Mouse (Mus musculus) spleen, postnatal 10 days (tissue): ENCODE data around the gene Ptprm.

Source experiments
- DNase-seq, 2 experiments: peaks; one replicate each; pipeline ENCODE4 v3.0.0; 2021 to 2022; ENCODE audit warnings: low spot score in 2 of 2

Gene Ptprm

GRCm38 (mm10) chr17:66990761-66991160 lies 363.5 kb downstream of the Ptprm start:
- DNase-seq, result no peak

- no peak for DNase-seq
Measured at GRCm38 (mm10) chr17:66988014-66988413, 366.2 kb downstream of the Ptprm start.

GRCm38 (mm10) chr17:66981649-66982048 lies 372.6 kb downstream of the Ptprm start:
- no peak for DNase-seq

- no peak for DNase-seq
Measured at GRCm38 (mm10) chr17:66979971-66980370, 374.3 kb downstream of the Ptprm start.

- no peak for DNase-seq
Measured at GRCm38 (mm10) chr17:66976490-66976889, 377.8 kb downstream of the Ptprm start.

GRCm38 (mm10) chr17:66972976-66973375 lies 381.3 kb downstream of the Ptprm start:
- DNase-seq, result no peak

- DNase-seq, result no peak
Measured at GRCm38 (mm10) chr17:66960986-66961385, 393.3 kb downstream of the Ptprm start.

- no peak for DNase-seq
Measured at GRCm38 (mm10) chr17:66960557-66960956, 393.7 kb downstream of the Ptprm start.

GRCm38 (mm10) chr17:66959815-66960214 lies 394.4 kb downstream of the Ptprm start:
- DNase-seq, result no peak

GRCm38 (mm10) chr17:66958766-66959165 lies 395.5 kb downstream of the Ptprm start:
- DNase-seq, result no peak

- DNase-seq, result no peak
Measured at GRCm38 (mm10) chr17:66944498-66944897, 409.8 kb downstream of the Ptprm start.

GRCm38 (mm10) chr17:66943539-66943938 lies 410.7 kb downstream of the Ptprm start:
- DNase-seq, result no peak

GRCm38 (mm10) chr17:66925611-66926010 lies 428.6 kb downstream of the Ptprm start:
- DNase-seq, result no peak

GRCm38 (mm10) chr17:66914696-66915095 lies 439.6 kb downstream of the Ptprm start:
- no peak for DNase-seq

- no peak for DNase-seq
Measured at GRCm38 (mm10) chr17:66912533-66912932, 441.7 kb downstream of the Ptprm start.

- no peak for DNase-seq
Measured at GRCm38 (mm10) chr17:66912120-66912519, 442.1 kb downstream of the Ptprm start.

- no peak for DNase-seq
Measured at GRCm38 (mm10) chr17:66909901-66910300, 444.4 kb downstream of the Ptprm start.

GRCm38 (mm10) chr17:66908921-66909320 lies 445.3 kb downstream of the Ptprm start:
- DNase-seq, result no peak

- DNase-seq, result no peak
Measured at GRCm38 (mm10) chr17:66894181-66894580, 460.1 kb downstream of the Ptprm start.

GRCm38 (mm10) chr17:66891916-66892315 lies 462.3 kb downstream of the Ptprm start:
- DNase-seq, result no peak

- DNase-seq, result no peak
Measured at GRCm38 (mm10) chr17:66891067-66891862, 463.0 kb downstream of the Ptprm start.

GRCm38 (mm10) chr17:66882304-66882703 lies 472.0 kb downstream of the Ptprm start:
- DNase-seq, result no peak

GRCm38 (mm10) chr17:66880969-66881701 lies 473.1 kb downstream of the Ptprm start:
- DNase-seq, result no peak
